ENCODE assay signal across 8 mouse cellular contexts in the genomic region with DNA sequence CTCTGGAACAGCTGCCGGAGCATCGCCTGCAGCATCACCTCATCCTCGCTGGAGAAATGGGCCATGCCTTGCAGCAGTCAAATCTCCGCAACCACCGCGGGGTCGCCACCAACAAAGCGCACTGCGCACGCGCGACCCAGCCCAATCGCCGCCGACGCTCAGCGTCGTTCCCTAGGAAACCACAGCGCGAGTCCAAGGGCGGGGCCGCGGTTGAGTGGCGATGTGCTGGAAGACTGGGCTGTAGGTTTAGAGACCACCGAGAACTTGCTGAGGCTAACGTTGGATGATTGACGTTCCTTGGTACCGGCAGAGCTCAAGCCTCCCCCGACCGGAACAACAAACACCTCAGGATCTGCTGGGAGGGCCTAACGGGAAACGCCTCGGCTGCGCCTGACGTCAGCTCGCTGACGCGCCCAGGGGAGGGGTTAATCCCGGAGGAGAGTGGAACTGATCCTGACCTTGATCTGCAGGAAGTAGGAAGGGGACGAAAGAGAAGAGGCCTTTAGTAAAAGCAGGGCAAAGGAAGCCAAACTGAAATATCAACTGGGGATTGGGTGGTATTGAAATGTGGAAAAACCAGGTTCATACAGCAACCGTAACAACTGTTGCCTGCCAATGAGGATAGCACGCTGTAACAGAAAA. TPM values are rescaled to one million over a fixed set of nuclear protein-coding genes. Genes with fewer than 3 reads are reported as not detected.
DNase-seq lines count a peak whose midpoint lies in the region; ATAC-seq lines count a peak whose summit lies in the region.

A gene (minus strand): TSS at position 122 of the 642 bp plus-strand sequence.

- peak; percentile 98 for ATAC-seq in hindbrain, embryonic 14.5 days (ENCODE audit: low FRiP score)

- H3K27me3 ChIP-seq in hindbrain, embryonic 14.5 days (ENCODE audit: control insufficient read depth, insufficient read depth, low read length), result no peaks in the 10 kb centered on the region

- WGBS in hindbrain, embryonic 14.5 days, result 3% methylated on average over 42 of the region's 42 CpGs

- peaks cover 6% of the 10 kb centered on the region for H3K4me1 ChIP-seq in hindbrain, embryonic 14.5 days (replicated peaks; ENCODE audit: control insufficient read depth, insufficient read depth, low read length)

- H3K4me2 ChIP-seq in hindbrain, embryonic 14.5 days (replicated peaks), result peak within 1 kb of the TSS; percentile 67

- DNase-seq in R1 (ENCODE audit: low read depth, low spot score), result peak; percentile 93
- peak; percentile 96 for DNase-seq in cerebellum, postnatal 25 days
- peak; percentile 77 to 90 for DNase-seq in frontal cortex, postnatal 25 days (ENCODE audit: low spot score in 2 of 2)
- DNase-seq in hindbrain, embryonic 14.5 days (ENCODE audit: low spot score), result peak; percentile 95
- peak; percentile 90 to 91 for DNase-seq in layer of hippocampus, postnatal 36 days
- peak; percentile 93 for DNase-seq in lung, postnatal 36 days
- peak; percentile 97 for DNase-seq in retina, postnatal 1 day
- peak; percentile 82 to 84 for DNase-seq in urinary bladder, adult 18-20 months (ENCODE audit: low spot score in 2 of 2)

- H3K36me3 ChIP-seq in hindbrain, embryonic 14.5 days (replicated peaks; ENCODE audit: control insufficient read depth, insufficient read depth), result no peaks in the 10 kb centered on the region

- H3K9ac ChIP-seq in hindbrain, embryonic 14.5 days, result peak within 1 kb of the TSS; percentile 68

- H3K9me3 ChIP-seq in hindbrain, embryonic 14.5 days (ENCODE audit: control insufficient read depth, low read length), result no peaks in the 10 kb centered on the region

- H3K4me3 ChIP-seq in hindbrain, embryonic 14.5 days (replicated peaks; ENCODE audit: low read length), result peak within 1 kb of the TSS; percentile 51

- peak within 1 kb of the TSS; percentile 94 for H3K27ac ChIP-seq in hindbrain, embryonic 14.5 days

RNA-seq across cellular contexts. Expression of the gene that starts here (rescaled TPM):
- polyA plus RNA-seq in hindbrain, embryonic 14.5 days (2014; fragmentation: Nextera tagmentation; extraction: Ambion mirVana), result 3.2 and 3.8 TPM in 2 replicates
- total RNA-seq in layer of hippocampus, postnatal 36 days (2021), result 1 to 10 TPM; 8.1 to 10.0 TPM

Comparison
In these comparisons a context has a peak if more than half of its experiments do, and no peak if none do; other contexts are left out.
1. Peak in every context shown above with its lines: DNase-seq, ATAC-seq, H3K4me3 ChIP-seq and H3K27ac ChIP-seq.